Mouse (Mus musculus): Measurements from ENCODE around the gene Olfr1153.

The Olfr1153 gene

GRCm38 (mm10) chr2:87894662-87895061 lies at the start of gene Olfr1153:
TSS of gene Olfr1153 (plus strand) at chr2:87894962.
- DNase-seq (ENCODE audit: inconsistent age in 2 of 2, low spot score in 1 of 2) = no peak

- DNase-seq (ENCODE audit: inconsistent age in 2 of 2, low spot score in 1 of 2) = no peak
Measured at GRCm38 (mm10) chr2:87855562-87855961, 39.2 kb upstream of the Olfr1153 start, which contains the start of gene Olfr1151. TSS of gene Olfr1151 (plus strand) at chr2:87855862.

GRCm38 (mm10) chr2:87866192-87866591 lies 28.6 kb upstream of the Olfr1153 start, which contains the start of gene Olfr1152:
TSS of gene Olfr1152 (plus strand) at chr2:87866492.
- DNase-seq (ENCODE audit: inconsistent age in 2 of 2, low spot score in 1 of 2) = no peak

GRCm38 (mm10) chr2:87905066-87905465 lies 10.3 kb downstream of the Olfr1153 start, which contains the start of gene Olfr1154:
TSS of gene Olfr1154 (minus strand) at chr2:87905166.
- no peak for DNase-seq (ENCODE audit: inconsistent age in 2 of 2, low spot score in 1 of 2)

- no peak for DNase-seq (ENCODE audit: inconsistent age in 2 of 2, low spot score in 1 of 2)
Measured at GRCm38 (mm10) chr2:87945037-87945436, 50.3 kb downstream of the Olfr1153 start, which contains the start of gene Olfr1155. TSS of gene Olfr1155 (minus strand) at chr2:87945137.
